Mouse (Mus musculus): ENCODE measurements around the gene Snx13. TPM values are rescaled to one million over a fixed set of nuclear protein-coding genes. Genes with fewer than 3 reads are reported as not detected.

Gene Snx13
- 20.1 and 25.2 TPM in 2 replicates for polyA plus RNA-seq (2012; ENCODE audit: low replicate concordance)

GRCm38 (mm10) chr12:35046999-35047319, at the start of gene Snx13:
TSS of gene Snx13 (plus strand) at chr12:35047186.

Other genes starting within 250 kb of the Snx13 start
- gene Hdac9, start 130.1 kb upstream of the Snx13 start, polyA plus RNA-seq (2012; ENCODE audit: low replicate concordance) = 4.1 and 4.7 TPM in 2 replicates
- gene Prps1l1, start 62.4 kb upstream of the Snx13 start, polyA plus RNA-seq (2012; ENCODE audit: low replicate concordance) = not detected in 2 replicates

All from hematopoietic multipotent progenitor cell, adult 10-12 weeks (in vitro differentiated cells).